Mouse (Mus musculus) cortical plate, adult 2 months (tissue): ENCODE results near the gene Cyp2d12. TPM values are rescaled to one million over a fixed set of nuclear protein-coding genes. Genes with fewer than 3 reads are reported as not detected.
"Not testable (repeated sequence)": the region's sequence is repeated elsewhere in the genome, so short reads cannot be mapped to it uniquely, and the experiment has no call there.

Experiments
- H3K27ac ChIP-seq: fragments of 200-500 bp; 2 replicates; pipeline ENCODE4 v1.5.1; 2012; ENCODE audit warnings: low read length, control low read depth, inconsistent platforms; ENCODE audit not compliant: insufficient read depth
- H3K4me1 ChIP-seq: fragments of 200-500 bp; 2 replicates; pipeline ENCODE4 v1.6.1; 2011; ENCODE audit warnings: low read length; ENCODE audit not compliant: control insufficient read depth, insufficient read depth
- H3K4me3 ChIP-seq: fragments of 200-500 bp; 2 replicates; pipeline ENCODE4 v1.5.1; 2011; ENCODE audit warnings: mild to moderate bottlenecking, low read length, control low read depth; ENCODE audit not compliant: insufficient read depth
- CTCF ChIP-seq: fragments of 200-500 bp; IDR thresholded peaks from 2 replicates; pipeline ENCODE4 v1.5.1; 2011; ENCODE audit warnings: mild to moderate bottlenecking, control low read depth, low read length; ENCODE audit not compliant: insufficient read depth; ENCODE audit errors: extremely low read depth
- POLR2A ChIP-seq: fragments of 200-500 bp; IDR thresholded peaks from 2 replicates; pipeline ENCODE4 v1.6.1; 2011; ENCODE audit warnings: mild to moderate bottlenecking, low read length, control low read depth; ENCODE audit not compliant: insufficient read depth; ENCODE audit errors: extremely low read depth
- polyA plus RNA-seq: library from polyadenylated mRNA; depleted of rRNA; stranded (reverse); fragments of >200 nt; gene quantifications from 2 replicates; pipeline ENCODE4 v1.2.3, GENCODE M21; 2012; rRNA removed

The Cyp2d12 gene
- polyA plus RNA-seq, result not detected in 2 replicates

GRCm38 (mm10) chr15:82554531-82555230 lies at the start of gene Cyp2d12:
Cyp2d12 (plus strand) TSS chr15:82555072.
- H3K4me3 ChIP-seq, result no peak within 1 kb of the TSS
- TF ChIP-seq CTCF, result no peak
- TF ChIP-seq POLR2A, result no peak

DNA sequence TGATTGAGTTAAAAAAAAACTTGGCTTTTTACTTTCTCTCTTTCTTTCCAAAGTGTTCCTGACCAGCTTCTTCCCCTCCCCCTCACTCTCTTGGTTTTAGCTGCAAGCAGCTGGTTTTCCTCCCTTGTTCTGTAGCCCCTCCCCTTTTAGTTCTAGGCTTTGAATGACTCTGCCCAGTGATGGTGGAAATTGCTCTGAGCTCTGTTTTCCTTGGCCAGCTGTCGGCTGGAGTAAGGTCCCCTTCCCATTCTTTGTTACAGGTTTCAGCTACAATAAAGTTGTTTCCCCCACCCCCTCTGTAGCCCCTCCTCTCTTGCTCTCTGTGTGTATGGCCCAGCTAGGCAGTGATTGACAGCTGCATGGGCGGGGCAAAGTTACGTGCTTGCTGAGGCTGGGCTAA lies 47.9 kb upstream of the Cyp2d12 start:
- no peak for TF ChIP-seq POLR2A
- no peak for TF ChIP-seq CTCF

More at GRCm38 (mm10) chr15:82554531-82555230, at the start of gene Cyp2d12:
- H3K4me1 ChIP-seq, result no peaks in the 10 kb centered on the region
- H3K27ac ChIP-seq, result no peak within 1 kb of the TSS

DNA sequence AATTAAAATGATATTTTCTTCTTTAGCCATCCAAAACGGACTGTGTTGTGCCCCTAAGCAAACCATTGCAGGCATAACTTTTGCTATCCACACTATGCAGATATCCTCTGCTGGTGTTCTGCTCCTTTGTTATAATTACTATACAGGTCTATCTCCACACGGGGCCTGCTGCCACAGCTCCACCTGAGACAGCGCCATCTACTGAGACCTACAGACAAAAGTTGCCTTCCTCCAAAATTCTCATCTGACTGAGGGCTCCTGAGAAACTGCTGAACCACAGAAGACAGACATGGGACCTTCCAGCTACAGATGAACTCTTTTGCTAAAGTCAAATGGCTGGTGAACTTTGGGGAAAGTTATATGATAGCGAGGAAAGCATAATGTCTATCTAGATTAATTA lies 47.1 kb upstream of the Cyp2d12 start:
- not testable (repeated sequence) for H3K4me1 ChIP-seq, H3K27ac ChIP-seq, H3K4me3 ChIP-seq

More for the DNA sequence above, 47.9 kb upstream of the Cyp2d12 start:
- no peak overlapping the region for H3K27ac ChIP-seq
- no peak overlapping the region for H3K4me3 ChIP-seq
- H3K4me1 ChIP-seq, result no peaks in the 10 kb centered on the region

DNA sequence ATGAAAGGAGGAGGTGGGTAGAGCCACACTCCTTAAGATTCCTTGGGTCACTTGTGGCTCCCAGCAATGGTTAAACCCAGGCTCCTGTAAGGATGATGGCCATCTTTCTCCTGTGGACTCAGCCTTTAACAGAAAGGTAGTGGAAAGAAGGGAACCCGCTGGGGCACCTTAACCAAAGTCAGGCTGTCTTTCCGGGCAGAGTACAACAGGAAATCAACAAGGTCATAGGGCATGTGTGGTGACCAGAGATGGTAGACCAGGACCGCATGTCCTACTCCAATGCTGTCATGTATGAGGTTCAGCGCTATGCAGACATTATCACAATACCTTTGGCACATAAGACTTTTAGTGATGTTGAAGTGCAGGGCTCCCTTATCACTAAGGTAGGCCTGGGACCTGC lies 45.4 kb upstream of the Cyp2d12 start:
- H3K4me1 ChIP-seq, H3K4me3 ChIP-seq, H3K27ac ChIP-seq: not testable (repeated sequence)

- H3K4me1 ChIP-seq, H3K4me3 ChIP-seq, H3K27ac ChIP-seq: not testable (repeated sequence)
Measured at GRCm38 (mm10) chr15:82510500-82510899, 44.4 kb upstream of the Cyp2d12 start.

DNA sequence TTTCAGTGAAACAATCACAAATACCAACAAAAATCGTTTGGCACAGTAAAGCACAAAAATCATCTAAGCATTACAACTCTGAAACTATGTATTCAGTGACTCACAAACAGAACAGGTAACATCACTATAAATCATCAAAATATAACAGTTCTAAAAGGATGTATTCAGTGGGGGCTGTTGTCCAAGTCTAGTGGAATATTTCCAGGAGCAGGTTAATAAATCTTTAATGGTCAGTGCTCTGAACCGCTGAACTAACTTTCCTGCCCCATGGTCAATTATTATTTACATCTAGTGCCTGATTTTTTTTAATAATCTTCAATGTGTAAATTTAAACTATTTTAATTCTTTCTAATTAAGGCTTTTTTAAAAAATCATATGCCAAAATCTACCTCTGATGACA lies 42.8 kb upstream of the Cyp2d12 start:
- not testable (repeated sequence) for H3K4me1 ChIP-seq, H3K27ac ChIP-seq, H3K4me3 ChIP-seq

GRCm38 (mm10) chr15:82516174-82516573 lies 38.7 kb upstream of the Cyp2d12 start:
- H3K27ac ChIP-seq, H3K4me3 ChIP-seq, H3K4me1 ChIP-seq: not testable (repeated sequence)

- not testable (repeated sequence) for H3K27ac ChIP-seq, H3K4me3 ChIP-seq, H3K4me1 ChIP-seq
Measured at GRCm38 (mm10) chr15:82527371-82527770, 27.5 kb upstream of the Cyp2d12 start.

GRCm38 (mm10) chr15:82532721-82533120 lies 22.2 kb upstream of the Cyp2d12 start:
- not testable (repeated sequence) for H3K27ac ChIP-seq, H3K4me3 ChIP-seq, H3K4me1 ChIP-seq

DNA sequence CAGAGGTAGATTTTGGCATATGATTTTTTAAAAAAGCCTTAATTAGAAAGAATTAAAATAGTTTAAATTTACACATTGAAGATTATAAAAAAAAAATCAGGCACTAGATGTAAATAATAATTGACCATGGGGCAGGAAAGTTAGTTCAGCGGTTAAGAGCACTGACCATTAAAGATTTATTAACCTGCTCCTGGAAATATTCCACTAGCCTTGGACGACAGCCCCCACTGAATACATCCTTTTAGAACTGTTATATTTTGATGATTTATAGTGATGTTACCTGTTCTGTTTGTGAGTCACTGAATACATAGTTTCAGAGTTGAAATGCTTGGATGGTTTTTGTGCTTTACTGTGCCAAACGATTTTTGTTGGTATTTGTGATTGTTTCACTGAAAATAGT lies 11.9 kb upstream of the Cyp2d12 start:
- H3K4me3 ChIP-seq, H3K27ac ChIP-seq, H3K4me1 ChIP-seq: not testable (repeated sequence)

DNA sequence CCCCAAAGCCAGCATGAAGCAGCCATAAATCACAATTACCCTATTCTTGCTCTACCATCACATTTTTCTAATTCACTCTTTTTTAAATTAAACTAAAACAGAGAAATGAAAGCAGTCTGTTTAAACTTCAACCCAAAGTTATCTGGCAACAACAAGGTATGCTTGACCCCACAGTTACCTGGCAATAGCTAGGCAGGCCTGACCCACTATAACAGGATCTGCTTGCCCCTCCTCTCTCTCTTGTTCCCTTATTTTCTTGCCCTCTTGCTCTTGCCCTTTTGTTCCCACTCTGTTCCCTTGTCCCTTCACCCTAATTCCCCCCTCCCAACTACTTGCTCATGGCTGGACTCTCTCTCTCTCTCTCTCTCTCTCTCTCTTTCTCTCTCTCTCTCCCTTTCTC lies 10.3 kb upstream of the Cyp2d12 start:
- not testable (repeated sequence) for H3K27ac ChIP-seq, H3K4me1 ChIP-seq, H3K4me3 ChIP-seq

GRCm38 (mm10) chr15:82547753-82548152 lies 7.1 kb upstream of the Cyp2d12 start:
- H3K4me3 ChIP-seq, H3K27ac ChIP-seq: not testable (repeated sequence)

GRCm38 (mm10) chr15:82553211-82553610 lies 1.7 kb upstream of the Cyp2d12 start:
- not testable (repeated sequence) for H3K4me3 ChIP-seq, H3K27ac ChIP-seq, H3K4me1 ChIP-seq

More at GRCm38 (mm10) chr15:82547753-82548152, 7.1 kb upstream of the Cyp2d12 start:
- not testable (repeated sequence) for H3K4me1 ChIP-seq
